Mouse (Mus musculus) neural tube, embryonic 14.5 days (tissue): ENCODE data around the gene Sec24c. TPM values are rescaled to one million over a fixed set of nuclear protein-coding genes. Genes with fewer than 3 reads are reported as not detected.

Source experiments
- ATAC-seq: fragments of 200-750 bp; cut with Nextera tagmentation; 2 replicates; pipeline ENCODE4 v1.8.0; 2017; ENCODE audit warnings: low read depth, mild to moderate bottlenecking, moderate TSS enrichment, moderate library complexity
- H3K27ac ChIP-seq: fragments of 300-500 bp; sonication (generic); 2 replicates; pipeline ENCODE4 v1.5.1; 2014; ENCODE audit warnings: low read depth, mild to moderate bottlenecking, control low read depth, low read length, moderate library complexity, mixed read lengths
- H3K27me3 ChIP-seq: fragments of 300-500 bp; sonication (generic); 2 replicates; pipeline ENCODE4 v1.6.1; 2014; ENCODE audit warnings: low read length; ENCODE audit not compliant: control insufficient read depth, insufficient read depth
- H3K36me3 ChIP-seq: fragments of 300-500 bp; sonication (generic); 2 replicates; pipeline ENCODE4 v1.6.1; 2014; ENCODE audit warnings: low read length, mixed read lengths; ENCODE audit not compliant: control insufficient read depth, insufficient read depth
- H3K4me1 ChIP-seq: fragments of 300-500 bp; sonication (generic); 2 replicates; pipeline ENCODE4 v1.6.1; 2014; ENCODE audit warnings: low read length; ENCODE audit not compliant: control insufficient read depth, insufficient read depth
- H3K4me2 ChIP-seq: fragments of 300-500 bp; sonication (generic); 2 replicates; pipeline ENCODE4 v1.6.1; 2014; ENCODE audit warnings: mild to moderate bottlenecking, low read depth, low read length, control low read depth
- H3K4me3 ChIP-seq: fragments of 300-500 bp; sonication (generic); 2 replicates; pipeline ENCODE4 v1.5.1; 2014; ENCODE audit warnings: low read depth, low read length, control low read depth, mixed read lengths
- H3K9ac ChIP-seq: fragments of 300-500 bp; sonication (generic); replicated peaks from 2 replicates; pipeline ENCODE4 v1.6.1; 2014; ENCODE audit warnings: low read depth, mild to moderate bottlenecking, control low read depth, low read length, mixed read lengths
- H3K9me3 ChIP-seq: fragments of 300-500 bp; sonication (generic); 2 replicates; pipeline ENCODE4 v1.6.1; 2016; ENCODE audit warnings: low read length; ENCODE audit not compliant: control insufficient read depth
- WGBS: fragments of 180-500 bp; shearing (Covaris S2); extraction: QIAGEN DNeasy Blood & Tissue Kit; methylation state at CpG from one replicate; pipeline ENCODE4 v1.1.7; 2014; 5-methylcytosine and 5-hydroxymethylcytosine counted together
- polyA plus RNA-seq: library from polyadenylated mRNA; unstranded; fragments of >200 nt; fragmentation: Nextera tagmentation; extraction: Ambion mirVana; gene quantifications from 2 replicates; pipeline ENCODE4 v1.2.1, GENCODE M21; 2014

The Sec24c gene
- polyA plus RNA-seq, 1 experiment from 2014 or later: 74.4 TPM

DNA sequence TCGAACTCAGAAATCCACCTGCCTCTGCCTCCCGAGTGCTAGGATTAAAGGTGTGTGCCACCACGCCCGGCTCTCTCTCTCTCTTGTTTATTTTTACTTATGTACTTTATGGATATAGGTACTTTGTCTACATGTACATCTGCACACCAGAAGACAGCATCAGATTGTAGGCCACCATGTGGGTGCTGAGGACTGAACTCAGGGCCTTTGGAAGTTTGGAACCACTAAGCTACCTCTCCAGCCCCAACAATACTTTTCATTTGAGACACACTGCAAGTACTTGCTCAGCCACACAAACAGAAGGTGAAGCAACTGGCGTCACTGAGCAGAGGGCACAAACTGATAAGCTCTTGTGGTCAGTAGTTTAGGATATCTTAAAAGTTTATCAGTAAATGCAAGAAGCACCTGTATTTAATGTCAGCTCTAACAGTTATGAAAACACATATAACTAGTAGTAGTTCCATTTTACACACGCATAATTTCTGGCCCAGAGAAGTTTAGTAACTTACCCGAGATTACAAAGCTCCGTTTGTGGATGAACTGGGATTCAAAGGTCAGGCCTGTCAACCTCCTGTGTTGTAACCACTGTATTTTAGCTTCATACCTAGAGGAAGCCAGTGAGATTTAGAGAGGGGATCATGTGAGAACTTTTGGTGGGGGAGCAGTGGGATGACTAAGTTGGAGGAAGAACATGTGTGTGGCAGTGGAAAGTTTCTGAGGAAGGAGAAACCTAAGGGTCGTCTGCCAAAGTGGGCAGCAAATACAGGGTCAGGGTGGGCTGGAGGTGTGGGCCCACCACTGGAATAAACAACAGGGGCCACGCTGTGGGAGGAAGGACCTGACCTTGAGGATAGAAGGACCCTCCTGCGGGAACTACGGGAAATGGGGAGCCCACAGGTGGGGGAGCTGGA lies 59.2 kb downstream of the Sec24c start:
- no peak overlapping the region; the same call in 1 of the 2 replicates for H3K27ac ChIP-seq
- WGBS: 54% methylated on average over 12 of the region's 12 CpGs
- peak overlapping the region; percentile 92 for H3K4me2 ChIP-seq
- no peaks in the 10 kb centered on the region for H3K9me3 ChIP-seq
- H3K4me1 ChIP-seq: peaks cover 14% of the 10 kb centered on the region
- ATAC-seq: no peak
- peak overlapping the region; percentile 77 for H3K9ac ChIP-seq
- H3K4me3 ChIP-seq: peak overlapping the region; percentile 78
- peaks cover 21% of the 10 kb centered on the region for H3K36me3 ChIP-seq
- no peaks in the 10 kb centered on the region for H3K27me3 ChIP-seq

DNA sequence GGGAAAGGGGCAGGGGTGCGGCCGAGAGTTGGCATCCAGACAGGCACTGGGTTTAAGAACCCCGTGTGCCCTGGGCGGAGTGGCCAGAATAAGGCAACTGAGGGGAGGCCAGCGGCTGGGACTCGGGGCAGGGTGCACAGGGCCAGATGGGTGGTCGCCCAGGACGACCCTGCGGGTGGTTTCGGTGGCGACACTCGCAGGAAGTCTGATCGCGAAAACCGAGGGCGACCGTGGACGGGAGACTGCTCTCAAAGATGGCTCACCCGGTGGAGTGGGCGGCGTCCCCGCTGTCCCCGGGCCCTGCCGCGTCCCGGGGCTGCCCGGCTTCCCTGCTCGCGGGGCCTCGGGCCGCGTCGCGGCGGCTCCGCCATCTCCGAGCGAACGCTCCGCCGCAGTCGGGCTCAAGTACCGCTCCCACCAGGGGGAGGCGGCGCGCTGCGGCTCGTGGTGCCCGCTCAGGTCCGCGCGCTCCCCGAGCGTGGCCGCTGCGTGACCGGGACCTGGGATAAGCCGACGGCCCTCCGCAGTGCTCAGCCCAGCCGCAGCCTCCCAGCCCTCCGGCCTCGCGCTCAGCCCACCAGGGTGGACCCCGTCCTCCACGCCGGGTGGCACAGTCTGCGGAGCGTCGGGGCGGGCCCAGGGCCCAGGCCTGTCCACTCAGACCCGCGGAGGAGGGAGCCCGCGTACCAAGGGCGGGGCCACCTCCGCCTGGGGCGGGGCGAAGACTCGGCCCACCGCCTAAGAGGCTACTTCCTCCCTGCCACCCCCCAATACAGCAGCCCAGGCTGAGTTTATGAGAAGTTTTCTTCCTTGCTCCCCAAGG lies 60.1 kb downstream of the Sec24c start, which contains the start of gene Ndst2:
Gene Ndst2, minus strand, starts transcription at position 611 of the 823 bp plus-strand sequence.
- no peaks in the 10 kb centered on the region for H3K9me3 ChIP-seq
- peaks cover 14% of the 10 kb centered on the region for H3K4me1 ChIP-seq
- no peaks in the 10 kb centered on the region for H3K27me3 ChIP-seq
- H3K27ac ChIP-seq: peak within 1 kb of the TSS; percentile 83
- peak within 1 kb of the TSS; percentile 77 for H3K9ac ChIP-seq
- peaks cover 24% of the 10 kb centered on the region for H3K36me3 ChIP-seq
- H3K4me2 ChIP-seq: peak within 1 kb of the TSS; percentile 92
- peak within 1 kb of the TSS; percentile 78 for H3K4me3 ChIP-seq
- ATAC-seq: peak; percentile 98
- under 1% methylated on average over 73 of the region's 81 CpGs for WGBS

DNA sequence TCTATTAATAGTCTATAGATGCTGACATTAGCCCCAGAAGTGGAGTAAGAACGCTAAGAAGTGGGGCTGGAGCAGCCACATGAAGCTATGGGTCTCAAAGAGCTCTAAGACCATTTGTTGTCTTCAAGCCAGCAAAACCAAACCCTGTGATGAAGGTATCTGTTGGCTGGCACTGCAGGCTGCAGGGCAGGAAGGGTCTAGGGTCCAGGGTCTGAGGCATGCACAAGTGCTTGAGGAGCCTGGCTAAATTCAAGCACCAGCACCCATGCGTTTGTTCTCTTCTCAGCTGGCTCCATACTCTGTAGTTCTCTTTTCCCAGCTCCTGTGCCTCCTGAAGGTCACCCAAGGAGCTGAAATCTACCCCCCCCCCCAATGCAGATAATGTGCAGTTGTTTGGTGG lies 60.9 kb downstream of the Sec24c start:
- ATAC-seq: no peak
- no peak overlapping the region; the same call in 1 of the 2 replicates for H3K4me2 ChIP-seq
- H3K36me3 ChIP-seq: peaks cover 22% of the 10 kb centered on the region; the same call in 1 of the 2 replicates
- H3K4me3 ChIP-seq: no peak overlapping the region
- no peaks in the 10 kb centered on the region for H3K27me3 ChIP-seq
- H3K9me3 ChIP-seq: no peaks in the 10 kb centered on the region
- peaks cover 14% of the 10 kb centered on the region for H3K4me1 ChIP-seq
- H3K27ac ChIP-seq: peak overlapping the region; percentile 57; the same call in 1 of the 2 replicates
- H3K9ac ChIP-seq: no peak overlapping the region
- WGBS: 67% methylated on average over 2 of the region's 2 CpGs

DNA sequence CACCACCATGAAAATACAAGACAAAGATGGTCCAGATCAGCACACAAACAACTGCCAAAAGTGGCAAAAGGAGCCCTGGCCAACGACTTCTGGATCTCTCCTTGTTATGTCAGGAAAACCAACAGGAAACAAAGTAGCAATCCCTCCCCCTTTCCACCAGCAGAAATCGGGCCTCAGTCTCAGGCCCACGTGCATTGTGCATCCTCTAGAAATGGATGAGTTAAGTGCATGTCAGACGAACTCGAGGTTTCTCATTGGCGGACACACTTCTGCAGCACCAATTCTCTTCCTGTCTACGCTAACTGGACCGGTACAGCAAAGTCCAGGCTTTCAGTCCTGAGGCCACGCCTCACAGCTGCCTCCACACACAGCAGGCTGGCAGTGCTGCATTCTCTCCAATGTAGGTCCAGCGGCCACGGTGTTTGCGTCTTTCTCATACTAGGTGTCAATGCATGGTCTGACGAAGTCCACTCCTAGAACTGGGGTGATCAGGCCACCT lies 61.8 kb downstream of the Sec24c start:
- no peak for ATAC-seq
- 85% methylated on average over 13 of the region's 13 CpGs for WGBS
- no peak overlapping the region for H3K4me3 ChIP-seq
- H3K9ac ChIP-seq: no peak overlapping the region
- H3K36me3 ChIP-seq: peaks cover 23% of the 10 kb centered on the region; the same call in 1 of the 2 replicates
- H3K4me2 ChIP-seq: no peak overlapping the region
- peaks cover 14% of the 10 kb centered on the region for H3K4me1 ChIP-seq
- H3K27ac ChIP-seq: no peak overlapping the region
- H3K27me3 ChIP-seq: no peaks in the 10 kb centered on the region
- H3K9me3 ChIP-seq: no peaks in the 10 kb centered on the region

DNA sequence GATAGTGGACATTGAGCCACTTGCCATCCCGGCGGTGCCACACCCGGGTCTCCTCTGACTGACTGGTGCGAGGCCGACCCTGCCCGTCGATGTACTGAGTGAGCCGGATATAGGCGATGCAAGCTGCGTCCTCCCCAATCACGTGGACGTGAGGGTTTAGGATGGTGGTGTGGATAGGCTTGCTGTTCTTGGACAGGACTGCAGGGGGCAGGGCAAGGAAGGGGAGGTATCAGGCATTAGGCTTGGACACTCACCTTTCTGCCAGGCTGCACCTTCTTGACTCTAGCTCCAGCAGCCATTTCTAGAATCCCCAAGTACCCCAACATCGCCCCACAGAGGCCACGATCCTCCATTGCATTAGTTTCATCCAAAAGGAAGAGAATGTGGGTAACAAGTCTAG lies 63.2 kb downstream of the Sec24c start:
- no peak overlapping the region for H3K27ac ChIP-seq
- ATAC-seq: no peak
- H3K9me3 ChIP-seq: no peaks in the 10 kb centered on the region
- H3K4me3 ChIP-seq: no peak overlapping the region
- peaks cover 30% of the 10 kb centered on the region; the same call in 1 of the 2 replicates for H3K36me3 ChIP-seq
- peaks cover 14% of the 10 kb centered on the region for H3K4me1 ChIP-seq
- no peak overlapping the region for H3K4me2 ChIP-seq
- no peak overlapping the region for H3K9ac ChIP-seq
- WGBS: 35% methylated on average over 14 of the region's 14 CpGs
- H3K27me3 ChIP-seq: no peaks in the 10 kb centered on the region

DNA sequence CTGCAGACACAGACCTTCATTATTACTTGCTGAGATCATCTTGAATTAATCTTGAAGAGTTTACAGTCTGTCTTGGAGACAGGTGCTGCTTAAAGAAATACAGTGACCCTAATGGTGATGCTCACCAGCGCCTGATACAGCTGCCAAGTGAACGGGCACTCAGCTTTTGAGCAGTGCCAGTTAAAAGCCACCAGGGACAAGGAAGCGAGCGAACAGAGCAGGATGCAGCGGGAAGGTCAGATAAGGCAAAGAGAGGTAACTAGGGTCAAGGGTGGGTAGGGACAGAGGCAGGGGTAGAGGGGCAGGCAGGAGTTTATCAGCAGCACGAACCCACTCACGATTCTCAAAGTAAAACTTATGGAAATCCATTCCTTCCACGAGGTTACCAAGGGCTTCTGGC lies 64.4 kb downstream of the Sec24c start:
- H3K9me3 ChIP-seq: no peaks in the 10 kb centered on the region
- peaks cover 8% of the 10 kb centered on the region for H3K4me1 ChIP-seq
- H3K9ac ChIP-seq: no peak overlapping the region
- 86% methylated on average over 8 of the region's 8 CpGs for WGBS
- H3K27me3 ChIP-seq: no peaks in the 10 kb centered on the region
- no peak overlapping the region for H3K27ac ChIP-seq
- no peak for ATAC-seq
- H3K4me2 ChIP-seq: no peak overlapping the region
- no peak overlapping the region for H3K4me3 ChIP-seq
- H3K36me3 ChIP-seq: peaks cover 34% of the 10 kb centered on the region; the same call in 1 of the 2 replicates

DNA sequence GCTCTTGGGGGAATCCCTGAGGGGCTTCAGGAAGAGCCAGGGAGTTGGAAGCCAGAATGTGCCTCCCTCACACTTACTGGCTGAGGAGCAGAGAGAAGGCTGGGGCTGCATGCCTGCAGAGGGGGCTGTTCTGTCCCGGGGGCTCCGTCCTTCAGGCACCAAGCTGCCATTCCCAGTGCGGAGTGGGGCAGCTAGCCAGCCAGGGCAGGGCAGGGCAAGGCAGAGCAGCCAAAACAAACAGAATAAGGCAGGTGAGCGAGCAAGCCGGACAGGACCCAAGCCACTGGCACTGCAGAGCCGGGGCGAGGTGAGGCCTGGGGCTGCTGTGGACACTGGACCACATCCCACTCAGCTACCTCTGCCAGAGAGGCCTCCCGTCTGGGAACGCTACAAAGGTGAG lies 67.2 kb downstream of the Sec24c start:
- Histone ChIP-seq H3K4me3 (no peak overlapping the region), H3K4me1 (no peaks in the 10 kb centered on the region), H3K27me3 (no peaks in the 10 kb centered on the region), H3K9me3 (no peaks in the 10 kb centered on the region), H3K4me2 (no peak overlapping the region), H3K36me3 (peaks cover 46% of the 10 kb centered on the region), H3K27ac (no peak overlapping the region), H3K9ac (no peak overlapping the region)
- no peak for ATAC-seq
- WGBS: 92% methylated on average over 9 of the region's 9 CpGs

DNA sequence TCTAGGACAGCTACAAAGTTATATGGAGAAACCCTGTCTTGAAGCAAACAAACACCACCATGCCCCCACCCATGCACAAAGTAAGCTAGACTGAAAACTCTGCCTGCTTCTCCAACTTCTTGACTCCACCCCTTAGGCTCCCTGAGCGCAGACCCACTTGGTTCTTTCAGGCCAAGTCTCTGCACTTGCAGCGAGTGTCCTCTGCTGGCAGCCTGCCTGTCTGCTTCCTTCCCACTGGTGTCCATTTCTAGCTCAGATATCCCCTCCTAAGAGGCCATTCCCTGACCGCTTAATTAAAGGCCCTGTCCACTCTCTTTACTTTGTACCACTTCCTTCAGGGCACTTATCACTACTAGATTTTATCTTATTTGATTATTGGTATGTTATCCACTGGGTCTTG lies 69.5 kb downstream of the Sec24c start:
- Histone ChIP-seq H3K4me1 (no peaks in the 10 kb centered on the region), H3K27ac (no peak overlapping the region), H3K4me3 (no peak overlapping the region), H3K36me3 (peaks cover 40% of the 10 kb centered on the region), H3K9ac (no peak overlapping the region), H3K9me3 (no peaks in the 10 kb centered on the region), H3K4me2 (no peak overlapping the region), H3K27me3 (no peaks in the 10 kb centered on the region)
- no peak for ATAC-seq
- 84% methylated on average over 3 of the region's 3 CpGs for WGBS
